Mouse (Mus musculus): ENCODE data around the gene Zfp638. TPM values are rescaled to one million over a fixed set of nuclear protein-coding genes. Genes with fewer than 3 reads are reported as not detected.

Gene Zfp638
- polyA plus RNA-seq, 1 experiment, result 12.6 TPM

- Histone ChIP-seq H3K36me3 (ENCODE audit: control insufficient read depth, insufficient read depth, low read length) (no peaks in the 10 kb centered on the region), H3K4me3 (ENCODE audit: control insufficient read depth, low read depth, low read length) (no peak overlapping the region), H3K27me3 (ENCODE audit: control insufficient read depth, insufficient read depth, low read length) (no peaks in the 10 kb centered on the region), H3K4me1 (ENCODE audit: control insufficient read depth, insufficient read depth, low read length) (peaks cover 6% of the 10 kb centered on the region), H3K27ac (ENCODE audit: control insufficient read depth, insufficient read depth, low read depth, low read length) (no peak overlapping the region)
- TF ChIP-seq POLR2A (IDR thresholded peaks at IDR 0.05; ENCODE audit: control insufficient read depth, low read depth, low read length), result no peak
- no peak for TF ChIP-seq CTCF (IDR thresholded peaks at IDR 0.05; ENCODE audit: control insufficient read depth, insufficient read depth, insufficient replicate concordance, low read depth, low read length)
Observed at GRCm38 (mm10) chr6:83836826-83837225, 30.1 kb upstream of the Zfp638 start.

- Histone ChIP-seq H3K4me1 (ENCODE audit: control insufficient read depth, insufficient read depth, low read length) (no peaks in the 10 kb centered on the region; the same call in 1 of the 2 replicates), H3K27ac (ENCODE audit: control insufficient read depth, insufficient read depth, low read depth, low read length) (no peak overlapping the region), H3K4me3 (ENCODE audit: control insufficient read depth, low read depth, low read length) (no peak overlapping the region), H3K27me3 (ENCODE audit: control insufficient read depth, insufficient read depth, low read length) (no peaks in the 10 kb centered on the region), H3K36me3 (ENCODE audit: control insufficient read depth, insufficient read depth, low read length) (no peaks in the 10 kb centered on the region)
- TF ChIP-seq POLR2A (IDR thresholded peaks at IDR 0.05; ENCODE audit: control insufficient read depth, low read depth, low read length) (no peak), CTCF (IDR thresholded peaks at IDR 0.05; ENCODE audit: control insufficient read depth, insufficient read depth, insufficient replicate concordance, low read depth, low read length) (no peak)
Observed at GRCm38 (mm10) chr6:83838046-83838445, 28.9 kb upstream of the Zfp638 start.

GRCm38 (mm10) chr6:83840086-83840485, 26.8 kb upstream of the Zfp638 start:
- no peaks in the 10 kb centered on the region for H3K36me3 ChIP-seq (ENCODE audit: control insufficient read depth, insufficient read depth, low read length)
- TF ChIP-seq POLR2A (IDR thresholded peaks at IDR 0.05; ENCODE audit: control insufficient read depth, low read depth, low read length), result no peak
- no peak for TF ChIP-seq CTCF (IDR thresholded peaks at IDR 0.05; ENCODE audit: control insufficient read depth, insufficient read depth, insufficient replicate concordance, low read depth, low read length)
- no peaks in the 10 kb centered on the region; the same call in 1 of the 2 replicates for H3K4me1 ChIP-seq (ENCODE audit: control insufficient read depth, insufficient read depth, low read length)
- no peaks in the 10 kb centered on the region for H3K27me3 ChIP-seq (ENCODE audit: control insufficient read depth, insufficient read depth, low read length)
- H3K27ac ChIP-seq (ENCODE audit: control insufficient read depth, insufficient read depth, low read depth, low read length), result no peak overlapping the region
- H3K4me3 ChIP-seq (ENCODE audit: control insufficient read depth, low read depth, low read length), result no peak overlapping the region

- Histone ChIP-seq H3K27me3 (ENCODE audit: control insufficient read depth, insufficient read depth, low read length) (no peaks in the 10 kb centered on the region), H3K4me3 (ENCODE audit: control insufficient read depth, low read depth, low read length) (no peak overlapping the region), H3K27ac (ENCODE audit: control insufficient read depth, insufficient read depth, low read depth, low read length) (no peak overlapping the region), H3K36me3 (ENCODE audit: control insufficient read depth, insufficient read depth, low read length) (no peaks in the 10 kb centered on the region), H3K4me1 (ENCODE audit: control insufficient read depth, insufficient read depth, low read length) (no peaks in the 10 kb centered on the region; the same call in 1 of the 2 replicates)
- TF ChIP-seq CTCF (IDR thresholded peaks at IDR 0.05; ENCODE audit: control insufficient read depth, insufficient read depth, insufficient replicate concordance, low read depth, low read length), result no peak
- no peak for TF ChIP-seq POLR2A (IDR thresholded peaks at IDR 0.05; ENCODE audit: control insufficient read depth, low read depth, low read length)
Observed at GRCm38 (mm10) chr6:83844913-83845312, 22.0 kb upstream of the Zfp638 start.

- no peaks in the 10 kb centered on the region for H3K36me3 ChIP-seq (ENCODE audit: control insufficient read depth, insufficient read depth, low read length)
- H3K4me1 ChIP-seq (ENCODE audit: control insufficient read depth, insufficient read depth, low read length), result no peaks in the 10 kb centered on the region; the same call in 1 of the 2 replicates
- no peak overlapping the region for H3K4me3 ChIP-seq (ENCODE audit: control insufficient read depth, low read depth, low read length)
- no peaks in the 10 kb centered on the region for H3K27me3 ChIP-seq (ENCODE audit: control insufficient read depth, insufficient read depth, low read length)
- TF ChIP-seq POLR2A (IDR thresholded peaks at IDR 0.05; ENCODE audit: control insufficient read depth, low read depth, low read length) (no peak), CTCF (IDR thresholded peaks at IDR 0.05; ENCODE audit: control insufficient read depth, insufficient read depth, insufficient replicate concordance, low read depth, low read length) (no peak)
- no peak overlapping the region for H3K27ac ChIP-seq (ENCODE audit: control insufficient read depth, insufficient read depth, low read depth, low read length)
Observed at GRCm38 (mm10) chr6:83846141-83846540, 20.8 kb upstream of the Zfp638 start.

GRCm38 (mm10) chr6:83849446-83849845, 17.5 kb upstream of the Zfp638 start:
- no peaks in the 10 kb centered on the region for H3K4me1 ChIP-seq (ENCODE audit: control insufficient read depth, insufficient read depth, low read length)
- no peak overlapping the region for H3K27ac ChIP-seq (ENCODE audit: control insufficient read depth, insufficient read depth, low read depth, low read length)
- TF ChIP-seq CTCF (IDR thresholded peaks at IDR 0.05; ENCODE audit: control insufficient read depth, insufficient read depth, insufficient replicate concordance, low read depth, low read length) (no peak), POLR2A (IDR thresholded peaks at IDR 0.05; ENCODE audit: control insufficient read depth, low read depth, low read length) (no peak)
- no peaks in the 10 kb centered on the region for H3K36me3 ChIP-seq (ENCODE audit: control insufficient read depth, insufficient read depth, low read length)
- H3K4me3 ChIP-seq (ENCODE audit: control insufficient read depth, low read depth, low read length), result no peak overlapping the region
- H3K27me3 ChIP-seq (ENCODE audit: control insufficient read depth, insufficient read depth, low read length), result no peaks in the 10 kb centered on the region

- no peaks in the 10 kb centered on the region for H3K36me3 ChIP-seq (ENCODE audit: control insufficient read depth, insufficient read depth, low read length)
- H3K4me1 ChIP-seq (ENCODE audit: control insufficient read depth, insufficient read depth, low read length), result no peaks in the 10 kb centered on the region
Observed at GRCm38 (mm10) chr6:83857476-83857875, 9.4 kb upstream of the Zfp638 start.

GRCm38 (mm10) chr6:83860033-83860432, 6.9 kb upstream of the Zfp638 start:
- Histone ChIP-seq H3K4me3 (ENCODE audit: control insufficient read depth, low read depth, low read length) (no peak overlapping the region), H3K4me1 (ENCODE audit: control insufficient read depth, insufficient read depth, low read length) (no peaks in the 10 kb centered on the region), H3K27ac (ENCODE audit: control insufficient read depth, insufficient read depth, low read depth, low read length) (no peak overlapping the region), H3K27me3 (ENCODE audit: control insufficient read depth, insufficient read depth, low read length) (no peaks in the 10 kb centered on the region), H3K36me3 (ENCODE audit: control insufficient read depth, insufficient read depth, low read length) (no peaks in the 10 kb centered on the region)
- TF ChIP-seq POLR2A (IDR thresholded peaks at IDR 0.05; ENCODE audit: control insufficient read depth, low read depth, low read length) (no peak), CTCF (IDR thresholded peaks at IDR 0.05; ENCODE audit: control insufficient read depth, insufficient read depth, insufficient replicate concordance, low read depth, low read length) (no peak)

More at GRCm38 (mm10) chr6:83857476-83857875, 9.4 kb upstream of the Zfp638 start:
- H3K27ac ChIP-seq (ENCODE audit: control insufficient read depth, insufficient read depth, low read depth, low read length), result no peak overlapping the region
- TF ChIP-seq CTCF (IDR thresholded peaks at IDR 0.05; ENCODE audit: control insufficient read depth, insufficient read depth, insufficient replicate concordance, low read depth, low read length) (no peak), POLR2A (IDR thresholded peaks at IDR 0.05; ENCODE audit: control insufficient read depth, low read depth, low read length) (no peak)
- H3K27me3 ChIP-seq (ENCODE audit: control insufficient read depth, insufficient read depth, low read length), result no peaks in the 10 kb centered on the region
- no peak overlapping the region for H3K4me3 ChIP-seq (ENCODE audit: control insufficient read depth, low read depth, low read length)
